Mouse (Mus musculus): ENCODE measurements at regions not wholly inside any gene's neighbourhood (a gene's known extent, or its start where the extent isn't known, plus 50 kb on each side); places are given as distances from the start of the nearest gene placed in this dataset.

DNA sequence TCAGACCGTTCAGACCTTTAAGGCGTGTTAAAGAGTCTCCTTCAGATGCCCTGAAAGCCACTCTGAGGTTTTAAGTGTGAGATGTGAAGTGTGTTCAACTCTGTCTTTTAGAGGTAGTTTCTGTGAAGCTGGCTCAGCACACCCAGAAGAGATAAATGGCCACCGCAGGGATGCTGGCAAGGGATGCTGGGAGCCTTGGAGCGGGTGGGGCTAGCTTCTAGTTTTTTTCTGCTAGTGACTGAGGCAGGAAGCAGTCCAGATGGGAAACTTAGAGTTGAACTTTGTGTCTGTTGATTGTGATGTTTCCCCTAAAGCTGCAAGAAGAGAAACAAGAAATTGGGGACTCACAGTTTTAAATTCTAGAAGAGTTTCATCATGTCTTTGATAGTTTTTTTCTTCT is 143.5 kb downstream of the Cdca7 start:
- TF ChIP-seq POLR2A (IDR thresholded peaks at IDR 0.05; ENCODE audit: control insufficient read depth, low read depth, low read length) (no peak), CTCF (IDR thresholded peaks at IDR 0.05; ENCODE audit: control insufficient read depth, insufficient read depth, insufficient replicate concordance, low read depth, low read length) (no peak)

Measured in testis, adult 2 months (tissue).